Mouse (Mus musculus): ENCODE measurements around the gene Pip4k2c.
A peak's percentile ranks its signal among the peaks of the same experiment; 100 is the strongest.

- TF ChIP-seq CTCF (IDR thresholded peaks at IDR 0.05; ENCODE audit: low read depth, low read length) (peak; percentile 81), POLR2A (IDR thresholded peaks at IDR 0.05; ENCODE audit: insufficient read depth, low read length) (no peak), EP300 (IDR thresholded peaks at IDR 0.05; ENCODE audit: insufficient read depth, low read depth, low read length) (no peak)
These were observed 40.5 kb downstream of the Pip4k2c start for GRCm38 (mm10) chr10:127170837-127171272.
